Mouse (Mus musculus): ENCODE measurements around the gene Hpca. TPM values are rescaled to one million over a fixed set of nuclear protein-coding genes. Genes with fewer than 3 reads are reported as not detected.

Gene Hpca
- 1.4 and 1.5 TPM in 2 replicates for polyA plus RNA-seq (2015; fragmentation: Nextera tagmentation; extraction: Ambion mirVana)

GRCm38 (mm10) chr4:129121569-129122086, at the start of gene Hpca:
Gene Hpca, minus strand, starts transcription at chr4:129122036.
- 2% methylated on average over 15 of the region's 17 CpGs for WGBS
- H3K9ac ChIP-seq, result no peak within 1 kb of the TSS
- ATAC-seq (ENCODE audit: insufficient number of reproducible peaks, low FRiP score, low TSS enrichment, low read depth), result no peak

GRCm38 (mm10) chr4:129161581-129162255, 39.9 kb upstream of the Hpca start:
- Histone ChIP-seq H3K4me1 (no peaks in the 10 kb centered on the region), H3K36me3 (peaks cover 57% of the 10 kb centered on the region), H3K9me3 (no peaks in the 10 kb centered on the region), H3K27ac (no peak overlapping the region), H3K9ac (no peak overlapping the region), H3K4me2 (no peak overlapping the region), H3K27me3 (no peaks in the 10 kb centered on the region), H3K4me3 (no peak overlapping the region)
- ATAC-seq (ENCODE audit: insufficient number of reproducible peaks, low FRiP score, low TSS enrichment, low read depth), result no peak
- 84% methylated on average over 4 of the region's 4 CpGs for WGBS

More at GRCm38 (mm10) chr4:129121569-129122086, at the start of gene Hpca:
- no peaks in the 10 kb centered on the region for H3K9me3 ChIP-seq
- H3K4me2 ChIP-seq, result peak within 1 kb of the TSS; percentile 97
- H3K27me3 ChIP-seq, result peaks cover 85% of the 10 kb centered on the region
- H3K27ac ChIP-seq, result no peak within 1 kb of the TSS
- peaks cover 26% of the 10 kb centered on the region for H3K4me1 ChIP-seq
- H3K36me3 ChIP-seq, result no peaks in the 10 kb centered on the region
- H3K4me3 ChIP-seq, result peak within 1 kb of the TSS; percentile 46

- Histone ChIP-seq H3K36me3 (peaks cover 52% of the 10 kb centered on the region), H3K4me1 (no peaks in the 10 kb centered on the region), H3K4me3 (no peak overlapping the region), H3K27me3 (no peaks in the 10 kb centered on the region), H3K9me3 (no peaks in the 10 kb centered on the region), H3K27ac (no peak overlapping the region), H3K9ac (no peak overlapping the region), H3K4me2 (no peak overlapping the region)
- 95% methylated on average over 1 of the region's 1 CpGs for WGBS
- ATAC-seq (ENCODE audit: insufficient number of reproducible peaks, low FRiP score, low TSS enrichment, low read depth), result no peak
Measured at GRCm38 (mm10) chr4:129161076-129161475, 39.2 kb upstream of the Hpca start.

GRCm38 (mm10) chr4:129158549-129158948, 36.7 kb upstream of the Hpca start:
- Histone ChIP-seq H3K9me3 (no peaks in the 10 kb centered on the region), H3K27me3 (no peaks in the 10 kb centered on the region), H3K9ac (no peak overlapping the region), H3K36me3 (peaks cover 57% of the 10 kb centered on the region), H3K4me2 (no peak overlapping the region), H3K4me1 (no peaks in the 10 kb centered on the region), H3K27ac (no peak overlapping the region), H3K4me3 (no peak overlapping the region)
- 66% methylated on average over 3 of the region's 3 CpGs for WGBS
- ATAC-seq (ENCODE audit: insufficient number of reproducible peaks, low FRiP score, low TSS enrichment, low read depth), result no peak

GRCm38 (mm10) chr4:129157541-129157940, 35.7 kb upstream of the Hpca start:
- WGBS, result 89% methylated on average over 5 of the region's 5 CpGs
- Histone ChIP-seq H3K27me3 (no peaks in the 10 kb centered on the region), H3K9me3 (no peaks in the 10 kb centered on the region), H3K9ac (no peak overlapping the region), H3K27ac (no peak overlapping the region), H3K4me3 (no peak overlapping the region), H3K4me1 (no peaks in the 10 kb centered on the region), H3K36me3 (peaks cover 67% of the 10 kb centered on the region), H3K4me2 (no peak overlapping the region)
- no peak for ATAC-seq (ENCODE audit: insufficient number of reproducible peaks, low FRiP score, low TSS enrichment, low read depth)

- H3K9ac ChIP-seq, result no peak overlapping the region
- H3K4me1 ChIP-seq, result no peaks in the 10 kb centered on the region
- H3K9me3 ChIP-seq, result no peaks in the 10 kb centered on the region
- WGBS, result 94% methylated on average over 4 of the region's 4 CpGs
- no peak for ATAC-seq (ENCODE audit: insufficient number of reproducible peaks, low FRiP score, low TSS enrichment, low read depth)
- H3K4me3 ChIP-seq, result no peak overlapping the region
- H3K27ac ChIP-seq, result no peak overlapping the region
- no peak overlapping the region for H3K4me2 ChIP-seq
- peaks cover 74% of the 10 kb centered on the region for H3K36me3 ChIP-seq
- H3K27me3 ChIP-seq, result no peaks in the 10 kb centered on the region
Measured at GRCm38 (mm10) chr4:129151276-129151811, 29.5 kb upstream of the Hpca start.

GRCm38 (mm10) chr4:129149321-129149720, 27.5 kb upstream of the Hpca start:
- Histone ChIP-seq H3K9ac (no peak overlapping the region), H3K36me3 (peaks cover 60% of the 10 kb centered on the region)

GRCm38 (mm10) chr4:129147552-129148103, 25.8 kb upstream of the Hpca start:
- Histone ChIP-seq H3K27ac (no peak overlapping the region), H3K4me3 (no peak overlapping the region), H3K36me3 (peaks cover 48% of the 10 kb centered on the region), H3K4me2 (no peak overlapping the region), H3K9ac (no peak overlapping the region), H3K27me3 (no peaks in the 10 kb centered on the region), H3K9me3 (no peaks in the 10 kb centered on the region), H3K4me1 (peaks cover 23% of the 10 kb centered on the region)
- WGBS, result 78% methylated on average over 13 of the region's 13 CpGs
- ATAC-seq (ENCODE audit: insufficient number of reproducible peaks, low FRiP score, low TSS enrichment, low read depth), result no peak

More at GRCm38 (mm10) chr4:129149321-129149720, 27.5 kb upstream of the Hpca start:
- Histone ChIP-seq H3K9me3 (no peaks in the 10 kb centered on the region), H3K4me1 (peaks cover 12% of the 10 kb centered on the region), H3K27me3 (no peaks in the 10 kb centered on the region), H3K4me2 (no peak overlapping the region), H3K4me3 (no peak overlapping the region), H3K27ac (no peak overlapping the region)
- WGBS, result 97% methylated on average over 1 of the region's 1 CpGs
- ATAC-seq (ENCODE audit: insufficient number of reproducible peaks, low FRiP score, low TSS enrichment, low read depth), result no peak

GRCm38 (mm10) chr4:129146392-129146791, 24.6 kb upstream of the Hpca start:
- no peak for ATAC-seq (ENCODE audit: insufficient number of reproducible peaks, low FRiP score, low TSS enrichment, low read depth)
- H3K4me1 ChIP-seq, result peaks cover 32% of the 10 kb centered on the region
- peaks cover 36% of the 10 kb centered on the region for H3K36me3 ChIP-seq
- no peak overlapping the region for H3K4me3 ChIP-seq
- H3K9me3 ChIP-seq, result no peaks in the 10 kb centered on the region
- H3K4me2 ChIP-seq, result no peak overlapping the region
- no peak overlapping the region for H3K9ac ChIP-seq
- no peaks in the 10 kb centered on the region for H3K27me3 ChIP-seq
- 0 out of 2 replicates have a peak overlapping the region, but pooled peaks have one; percentile 40 for H3K27ac ChIP-seq
- 47% methylated on average over 2 of the region's 2 CpGs for WGBS

- ATAC-seq (ENCODE audit: insufficient number of reproducible peaks, low FRiP score, low TSS enrichment, low read depth), result no peak
- Histone ChIP-seq H3K9me3 (no peaks in the 10 kb centered on the region), H3K9ac (no peak overlapping the region), H3K27ac (peak overlapping the region; percentile 83), H3K36me3 (peaks cover 31% of the 10 kb centered on the region), H3K4me3 (no peak overlapping the region), H3K4me2 (no peak overlapping the region), H3K4me1 (peaks cover 32% of the 10 kb centered on the region), H3K27me3 (no peaks in the 10 kb centered on the region)
- 54% methylated on average over 4 of the region's 4 CpGs for WGBS
Measured at GRCm38 (mm10) chr4:129145943-129146342, 24.1 kb upstream of the Hpca start.

- Histone ChIP-seq H3K27ac (peak overlapping the region; percentile 83), H3K4me3 (no peak overlapping the region), H3K36me3 (peaks cover 26% of the 10 kb centered on the region), H3K9me3 (no peaks in the 10 kb centered on the region), H3K4me1 (peaks cover 32% of the 10 kb centered on the region), H3K4me2 (no peak overlapping the region), H3K27me3 (no peaks in the 10 kb centered on the region), H3K9ac (no peak overlapping the region)
- 64% methylated on average over 4 of the region's 4 CpGs for WGBS
- ATAC-seq (ENCODE audit: insufficient number of reproducible peaks, low FRiP score, low TSS enrichment, low read depth), result no peak
Measured at GRCm38 (mm10) chr4:129145411-129145810, 23.6 kb upstream of the Hpca start.

All from limb, embryonic 15.5 days (tissue).